Mouse (Mus musculus): ENCODE measurements at regions not wholly inside any gene's neighbourhood (a gene's known extent, or its start where the extent isn't known, plus 50 kb on each side); places are given as distances from the start of the nearest gene placed in this dataset.

DNA sequence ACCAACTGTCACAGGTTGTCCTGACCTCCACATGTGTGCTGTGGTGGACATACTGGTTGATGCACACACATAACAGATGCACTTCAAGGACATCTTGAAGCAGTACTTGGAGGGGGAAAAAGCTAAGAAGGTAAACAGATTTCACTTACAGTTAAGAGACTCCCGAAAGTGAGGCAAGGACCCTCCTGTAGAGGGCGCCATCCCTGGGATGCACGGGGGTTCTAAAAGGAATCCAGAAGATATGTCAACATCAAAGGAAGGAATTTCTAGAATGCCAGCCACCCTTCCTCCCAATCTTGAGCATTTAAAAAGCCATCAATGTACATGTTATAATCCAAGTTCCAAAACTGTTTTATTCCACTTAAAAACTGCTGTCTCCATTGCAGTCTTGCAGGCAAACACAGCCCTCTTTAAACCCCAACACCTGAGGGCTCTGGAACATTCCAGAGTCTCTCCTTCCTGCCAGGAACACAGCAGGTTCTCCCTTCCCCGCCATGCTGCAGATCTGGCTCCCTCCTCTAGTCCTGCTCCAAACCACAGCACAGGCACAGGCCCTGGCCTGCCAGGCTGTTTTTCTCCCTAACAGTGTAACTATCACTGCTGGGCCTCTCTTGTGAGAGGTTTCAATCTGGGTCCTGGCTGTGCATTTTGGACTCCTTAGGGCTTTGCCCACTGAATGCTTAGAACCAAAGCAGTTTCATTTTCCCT is 200.8 kb upstream of the Mkln1 start:
- WGBS, result 67% methylated on average over 4 of the region's 4 CpGs
- Histone ChIP-seq H3K4me1 (ENCODE audit: control insufficient read depth, insufficient read depth, low read length) (no peaks in the 10 kb centered on the region), H3K36me3 (ENCODE audit: control insufficient read depth, insufficient read depth, low read length) (no peaks in the 10 kb centered on the region), H3K4me2 (ENCODE audit: low read length) (no peak overlapping the region), H3K4me3 (ENCODE audit: low read depth, low read length) (no peak overlapping the region), H3K27ac (ENCODE audit: low read depth, low read length) (no peak overlapping the region), H3K27me3 (replicated peaks; ENCODE audit: control insufficient read depth, insufficient read depth, low read length) (no peaks in the 10 kb centered on the region), H3K9ac (ENCODE audit: low read length) (no peak overlapping the region), H3K9me3 (replicated peaks; ENCODE audit: control insufficient read depth, low read length) (no peaks in the 10 kb centered on the region)
- ATAC-seq, result no peak
- no peak for DNase-seq (ENCODE audit: low spot score)

DNA sequence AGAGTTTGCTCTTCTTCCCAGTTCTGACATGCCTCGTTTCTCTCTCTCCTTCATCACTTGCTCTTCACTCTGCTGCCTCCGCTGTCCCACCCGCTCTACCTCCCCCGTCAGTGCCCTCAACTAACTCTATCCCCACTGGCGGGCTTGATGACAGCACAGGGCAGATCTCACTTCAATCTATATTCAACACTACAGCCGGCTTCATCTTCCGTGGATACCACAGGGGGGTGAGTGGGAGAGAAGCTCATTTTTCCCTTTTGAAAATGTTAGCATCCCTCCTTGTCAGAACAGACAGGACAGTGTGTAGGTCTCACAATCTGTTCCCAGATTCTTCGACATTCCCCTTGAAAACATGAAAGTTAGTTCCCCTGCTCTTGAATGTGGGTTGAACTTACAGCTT is 200.2 kb upstream of the Mkln1 start:
- H3K9me3 ChIP-seq (replicated peaks; ENCODE audit: control insufficient read depth, low read length), result no peaks in the 10 kb centered on the region
- ATAC-seq, result no peak
- no peak overlapping the region for H3K4me3 ChIP-seq (ENCODE audit: low read depth, low read length)
- no peaks in the 10 kb centered on the region for H3K4me1 ChIP-seq (ENCODE audit: control insufficient read depth, insufficient read depth, low read length)
- no peak overlapping the region for H3K4me2 ChIP-seq (ENCODE audit: low read length)
- H3K27me3 ChIP-seq (replicated peaks; ENCODE audit: control insufficient read depth, insufficient read depth, low read length), result no peaks in the 10 kb centered on the region
- H3K36me3 ChIP-seq (ENCODE audit: control insufficient read depth, insufficient read depth, low read length), result no peaks in the 10 kb centered on the region
- 82% methylated on average over 8 of the region's 8 CpGs for WGBS
- no peak overlapping the region for H3K9ac ChIP-seq (ENCODE audit: low read length)
- H3K27ac ChIP-seq (ENCODE audit: low read depth, low read length), result no peak overlapping the region
- DNase-seq (ENCODE audit: low spot score), result no peak

DNA sequence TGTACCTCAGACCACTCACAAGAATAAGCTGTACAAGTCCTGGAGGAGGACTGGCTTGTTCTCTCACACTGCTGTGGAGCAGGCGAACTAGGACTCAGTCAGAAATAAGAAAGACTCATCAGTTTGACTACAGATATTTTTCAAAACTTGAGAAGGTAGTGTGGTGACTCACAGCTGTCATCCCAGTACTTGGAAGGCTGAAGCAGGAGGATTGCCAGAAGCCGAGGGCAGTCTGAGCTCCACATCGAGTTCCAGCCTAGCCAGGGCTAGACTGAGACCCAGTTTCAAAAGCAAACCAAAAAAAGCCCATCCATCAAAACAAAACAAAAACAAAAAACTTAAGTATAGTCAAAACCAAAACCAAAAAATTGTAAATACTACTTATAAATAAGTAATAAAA is 197.8 kb upstream of the Mkln1 start:
- H3K9me3 ChIP-seq (replicated peaks; ENCODE audit: control insufficient read depth, low read length), result no peaks in the 10 kb centered on the region
- WGBS, result 85% methylated on average over 3 of the region's 3 CpGs
- DNase-seq (ENCODE audit: low spot score) (no peak), ATAC-seq (no peak)
- no peaks in the 10 kb centered on the region for H3K27me3 ChIP-seq (replicated peaks; ENCODE audit: control insufficient read depth, insufficient read depth, low read length)
- no peaks in the 10 kb centered on the region for H3K36me3 ChIP-seq (ENCODE audit: control insufficient read depth, insufficient read depth, low read length)
- H3K27ac ChIP-seq (ENCODE audit: low read depth, low read length), result no peak overlapping the region
- no peak overlapping the region for H3K4me2 ChIP-seq (ENCODE audit: low read length)
- no peaks in the 10 kb centered on the region for H3K4me1 ChIP-seq (ENCODE audit: control insufficient read depth, insufficient read depth, low read length)
- H3K9ac ChIP-seq (ENCODE audit: low read length), result no peak overlapping the region
- no peak overlapping the region for H3K4me3 ChIP-seq (ENCODE audit: low read depth, low read length)

DNA sequence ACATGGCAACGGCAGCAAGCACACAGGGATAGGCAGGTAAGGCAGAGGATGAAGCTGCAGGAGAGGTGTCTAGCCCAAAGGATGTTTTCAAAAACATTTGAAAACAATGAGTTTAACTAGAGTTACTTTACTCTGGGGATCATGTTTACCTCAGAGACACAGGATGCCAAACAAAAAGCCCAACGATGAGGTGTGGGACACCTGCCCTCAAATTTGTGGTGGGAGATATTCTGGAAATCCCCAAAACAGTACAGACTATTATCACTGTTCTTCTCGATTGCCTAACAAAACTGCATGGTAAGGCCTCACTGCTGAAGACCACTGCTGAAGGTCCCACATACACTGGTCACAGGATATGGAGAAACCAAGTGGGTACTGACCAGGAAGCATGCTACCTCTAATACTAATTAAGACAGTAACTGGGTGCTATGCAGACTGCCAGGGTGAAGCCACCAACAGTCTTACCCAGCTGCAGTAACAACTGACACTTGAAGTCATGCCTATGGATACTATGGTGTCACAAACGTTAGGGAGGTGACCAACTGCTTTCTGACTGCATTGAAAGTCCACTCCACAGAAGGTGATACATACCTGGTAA is 197.1 kb upstream of the Mkln1 start:
- H3K27me3 ChIP-seq (replicated peaks; ENCODE audit: control insufficient read depth, insufficient read depth, low read length), result no peaks in the 10 kb centered on the region
- no peak overlapping the region for H3K4me2 ChIP-seq (ENCODE audit: low read length)
- no peak overlapping the region for H3K9ac ChIP-seq (ENCODE audit: low read length)
- no peaks in the 10 kb centered on the region for H3K4me1 ChIP-seq (ENCODE audit: control insufficient read depth, insufficient read depth, low read length)
- ATAC-seq, result no peak
- 89% methylated on average over 4 of the region's 4 CpGs for WGBS
- no peak overlapping the region for H3K4me3 ChIP-seq (ENCODE audit: low read depth, low read length)
- no peak for DNase-seq (ENCODE audit: low spot score)
- no peak overlapping the region for H3K27ac ChIP-seq (ENCODE audit: low read depth, low read length)
- H3K36me3 ChIP-seq (ENCODE audit: control insufficient read depth, insufficient read depth, low read length), result no peaks in the 10 kb centered on the region
- H3K9me3 ChIP-seq (replicated peaks; ENCODE audit: control insufficient read depth, low read length), result no peaks in the 10 kb centered on the region

DNA sequence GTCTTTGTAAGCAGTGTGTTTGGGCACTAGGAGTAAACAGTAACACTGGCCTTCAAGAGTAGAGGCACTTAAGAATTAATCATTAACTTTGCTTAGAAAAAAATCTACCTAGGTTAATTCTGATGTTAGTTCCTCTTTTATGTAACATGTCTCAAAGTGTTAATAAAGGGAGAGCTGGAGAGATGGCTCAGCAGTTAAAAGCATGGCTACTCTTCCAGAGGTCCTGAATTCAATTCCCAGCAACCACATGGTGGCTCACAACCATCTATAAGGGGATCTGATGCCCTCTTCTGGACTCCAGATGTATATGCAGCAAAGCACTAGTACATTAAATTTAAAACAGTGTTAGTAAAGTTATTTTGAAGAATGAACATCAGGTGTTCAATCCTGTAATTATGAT is 195.9 kb upstream of the Mkln1 start:
- Histone ChIP-seq H3K4me2 (ENCODE audit: low read length) (no peak overlapping the region), H3K27ac (ENCODE audit: low read depth, low read length) (no peak overlapping the region), H3K9ac (ENCODE audit: low read length) (no peak overlapping the region), H3K4me1 (ENCODE audit: control insufficient read depth, insufficient read depth, low read length) (no peaks in the 10 kb centered on the region), H3K36me3 (ENCODE audit: control insufficient read depth, insufficient read depth, low read length) (no peaks in the 10 kb centered on the region), H3K9me3 (replicated peaks; ENCODE audit: control insufficient read depth, low read length) (no peaks in the 10 kb centered on the region), H3K27me3 (replicated peaks; ENCODE audit: control insufficient read depth, insufficient read depth, low read length) (no peaks in the 10 kb centered on the region), H3K4me3 (ENCODE audit: low read depth, low read length) (no peak overlapping the region)
- no peak for DNase-seq (ENCODE audit: low spot score)
- ATAC-seq, result no peak

DNA sequence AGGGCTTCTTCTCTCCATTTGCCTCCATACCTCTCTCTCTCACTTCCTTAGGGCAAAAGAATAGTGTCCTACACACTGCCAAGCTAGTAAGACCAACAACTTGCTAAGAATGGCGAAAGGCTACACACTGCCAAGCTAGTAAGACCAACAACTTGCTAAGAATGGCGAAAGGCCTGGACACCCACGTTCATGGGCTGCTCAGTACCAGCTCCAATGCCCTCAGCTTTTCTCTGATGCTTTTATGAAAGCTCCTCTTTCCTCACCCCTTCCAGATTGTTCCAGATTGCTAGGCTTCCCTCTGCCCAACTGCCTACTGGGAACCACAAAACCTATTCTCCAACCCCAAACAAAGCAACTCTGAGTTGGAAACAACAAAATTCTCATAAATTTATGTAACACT is 194.1 kb upstream of the Mkln1 start:
- Histone ChIP-seq H3K27me3 (replicated peaks; ENCODE audit: control insufficient read depth, insufficient read depth, low read length) (no peaks in the 10 kb centered on the region), H3K9ac (ENCODE audit: low read length) (no peak overlapping the region), H3K27ac (ENCODE audit: low read depth, low read length) (no peak overlapping the region), H3K9me3 (replicated peaks; ENCODE audit: control insufficient read depth, low read length) (no peaks in the 10 kb centered on the region), H3K4me1 (ENCODE audit: control insufficient read depth, insufficient read depth, low read length) (no peaks in the 10 kb centered on the region), H3K4me2 (ENCODE audit: low read length) (no peak overlapping the region), H3K4me3 (ENCODE audit: low read depth, low read length) (no peak overlapping the region), H3K36me3 (ENCODE audit: control insufficient read depth, insufficient read depth, low read length) (no peaks in the 10 kb centered on the region)
- 94% methylated on average over 3 of the region's 3 CpGs for WGBS
- DNase-seq (ENCODE audit: low spot score) (no peak), ATAC-seq (no peak)

DNA sequence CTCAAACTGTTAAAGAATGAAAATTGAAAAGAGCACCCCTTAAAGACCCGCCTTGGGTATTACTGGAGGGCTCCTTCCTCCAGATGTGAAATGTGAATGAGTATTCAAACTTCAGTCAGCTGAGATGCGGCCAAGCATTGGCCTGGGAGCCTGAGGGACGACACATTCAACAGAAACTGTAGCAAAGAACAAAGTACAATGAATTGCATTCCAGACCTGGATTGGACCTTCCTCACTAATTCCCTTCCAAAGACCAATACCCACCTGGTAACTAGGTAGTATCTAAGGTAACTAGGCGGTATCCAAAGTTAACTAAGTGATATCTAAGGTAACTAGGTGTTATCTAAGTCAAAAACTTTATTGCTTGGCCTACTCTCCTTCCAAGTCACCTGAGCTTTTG is 193.7 kb upstream of the Mkln1 start:
- WGBS, result 81% methylated on average over 4 of the region's 4 CpGs
- H3K9me3 ChIP-seq (replicated peaks; ENCODE audit: control insufficient read depth, low read length), result no peaks in the 10 kb centered on the region
- H3K4me1 ChIP-seq (ENCODE audit: control insufficient read depth, insufficient read depth, low read length), result no peaks in the 10 kb centered on the region
- no peak overlapping the region for H3K4me3 ChIP-seq (ENCODE audit: low read depth, low read length)
- H3K36me3 ChIP-seq (ENCODE audit: control insufficient read depth, insufficient read depth, low read length), result no peaks in the 10 kb centered on the region
- H3K27me3 ChIP-seq (replicated peaks; ENCODE audit: control insufficient read depth, insufficient read depth, low read length), result no peaks in the 10 kb centered on the region
- no peak overlapping the region for H3K4me2 ChIP-seq (ENCODE audit: low read length)
- H3K27ac ChIP-seq (ENCODE audit: low read depth, low read length), result no peak overlapping the region
- DNase-seq (ENCODE audit: low spot score) (no peak), ATAC-seq (no peak)
- H3K9ac ChIP-seq (ENCODE audit: low read length), result no peak overlapping the region

DNA sequence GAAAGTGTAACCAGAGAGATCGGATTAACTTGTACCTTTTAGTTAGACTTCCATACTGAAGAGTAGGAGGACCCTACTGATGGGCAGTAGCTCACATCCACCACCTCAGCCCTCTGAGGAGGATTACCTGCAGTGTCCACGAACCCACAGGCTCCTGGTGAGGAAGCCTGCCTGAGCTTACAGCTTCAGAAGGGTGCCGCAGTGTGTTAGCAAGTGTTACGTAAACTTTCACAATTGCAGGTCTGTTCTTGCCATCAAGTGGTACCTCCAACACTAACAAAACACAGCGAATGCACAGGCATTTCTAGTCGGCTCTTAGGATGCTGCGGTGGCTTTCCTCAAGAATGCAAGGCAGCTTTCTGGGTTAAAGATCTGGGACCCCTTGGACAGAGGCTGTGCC is 192.4 kb upstream of the Mkln1 start:
- no peak overlapping the region for H3K4me3 ChIP-seq (ENCODE audit: low read depth, low read length)
- no peak for DNase-seq (ENCODE audit: low spot score)
- no peak overlapping the region for H3K4me2 ChIP-seq (ENCODE audit: low read length)
- H3K9ac ChIP-seq (ENCODE audit: low read length), result no peak overlapping the region
- no peaks in the 10 kb centered on the region for H3K27me3 ChIP-seq (replicated peaks; ENCODE audit: control insufficient read depth, insufficient read depth, low read length)
- H3K9me3 ChIP-seq (replicated peaks; ENCODE audit: control insufficient read depth, low read length), result no peaks in the 10 kb centered on the region
- no peaks in the 10 kb centered on the region for H3K4me1 ChIP-seq (ENCODE audit: control insufficient read depth, insufficient read depth, low read length)
- no peak overlapping the region for H3K27ac ChIP-seq (ENCODE audit: low read depth, low read length)
- WGBS, result 85% methylated on average over 7 of the region's 7 CpGs
- ATAC-seq, result no peak
- H3K36me3 ChIP-seq (ENCODE audit: control insufficient read depth, insufficient read depth, low read length), result no peaks in the 10 kb centered on the region

DNA sequence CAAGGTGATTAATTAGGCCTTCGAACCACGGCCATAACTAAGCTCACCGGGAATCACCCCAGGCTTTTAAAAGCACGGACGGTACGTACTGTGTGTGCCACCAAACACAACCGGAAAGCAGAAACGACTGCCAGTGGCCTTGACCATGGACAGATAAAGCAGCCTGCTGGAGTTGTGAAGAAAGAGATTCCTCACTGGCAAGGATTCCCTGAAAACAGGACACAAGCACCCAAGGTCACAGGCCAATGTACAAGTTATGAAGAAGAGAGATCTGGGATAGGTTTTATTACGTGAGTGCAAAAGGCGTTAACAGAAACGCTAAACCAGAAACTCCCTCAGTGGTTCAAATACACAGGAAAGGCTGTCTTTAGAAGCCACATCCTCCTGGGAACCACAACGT is 191.3 kb upstream of the Mkln1 start:
- Histone ChIP-seq H3K9me3 (replicated peaks; ENCODE audit: control insufficient read depth, low read length) (no peaks in the 10 kb centered on the region), H3K36me3 (ENCODE audit: control insufficient read depth, insufficient read depth, low read length) (no peaks in the 10 kb centered on the region), H3K4me2 (ENCODE audit: low read length) (no peak overlapping the region), H3K27me3 (replicated peaks; ENCODE audit: control insufficient read depth, insufficient read depth, low read length) (no peaks in the 10 kb centered on the region), H3K27ac (ENCODE audit: low read depth, low read length) (no peak overlapping the region), H3K4me3 (ENCODE audit: low read depth, low read length) (no peak overlapping the region), H3K4me1 (ENCODE audit: control insufficient read depth, insufficient read depth, low read length) (no peaks in the 10 kb centered on the region), H3K9ac (ENCODE audit: low read length) (no peak overlapping the region)
- ATAC-seq (no peak), DNase-seq (ENCODE audit: low spot score) (no peak)
- WGBS, result 90% methylated on average over 12 of the region's 12 CpGs
